Mouse (Mus musculus): Measurements from ENCODE around the gene Sde2. TPM values are rescaled to one million over a fixed set of nuclear protein-coding genes. Genes with fewer than 3 reads are reported as not detected.
"Not testable (repeated sequence)": the region's sequence is repeated elsewhere in the genome, so short reads cannot be mapped to it uniquely, and the experiment has no call there.

The Sde2 gene
- polyA plus RNA-seq, 1 experiment from 2014 or later = 43.3 TPM

- Histone ChIP-seq H3K9me3 (no peaks in the 10 kb centered on the region), H3K27ac (no peak overlapping the region), H3K36me3 (replicated peaks) (no peaks in the 10 kb centered on the region), H3K4me3 (no peak overlapping the region), H3K27me3 (ENCODE audit: poor library complexity, severe bottlenecking) (no peaks in the 10 kb centered on the region), H3K4me1 (peaks cover 26% of the 10 kb centered on the region)
- no peak for DNase-seq (ENCODE audit: extremely low spot score, low spot score)
- WGBS = 78% methylated on average over 2 of the region's 2 CpGs
Measured at GRCm38 (mm10) chr1:180818000-180818399, 32.9 kb upstream of the Sde2 start.

GRCm38 (mm10) chr1:180821101-180821500 is 29.8 kb upstream of the Sde2 start:
- DNase-seq (ENCODE audit: extremely low spot score, low spot score) = no peak
- 87% methylated on average over 6 of the region's 6 CpGs for WGBS
- Histone ChIP-seq H3K27me3 (ENCODE audit: poor library complexity, severe bottlenecking) (no peaks in the 10 kb centered on the region), H3K9me3 (no peaks in the 10 kb centered on the region), H3K36me3 (replicated peaks) (no peaks in the 10 kb centered on the region), H3K4me1 (peaks cover under 1% of the 10 kb centered on the region), H3K27ac (no peak overlapping the region), H3K4me3 (no peak overlapping the region)

GRCm38 (mm10) chr1:180822276-180822675 is 28.7 kb upstream of the Sde2 start:
- Histone ChIP-seq H3K27ac (no peak overlapping the region), H3K9me3 (no peaks in the 10 kb centered on the region), H3K4me3 (no peak overlapping the region), H3K4me1 (no peaks in the 10 kb centered on the region), H3K36me3 (replicated peaks) (no peaks in the 10 kb centered on the region), H3K27me3 (ENCODE audit: poor library complexity, severe bottlenecking) (no peaks in the 10 kb centered on the region)
- DNase-seq (ENCODE audit: extremely low spot score, low spot score) = no peak
- WGBS = 93% methylated on average over 5 of the region's 5 CpGs

- H3K36me3 ChIP-seq (replicated peaks) = no peaks in the 10 kb centered on the region
- no peaks in the 10 kb centered on the region for H3K9me3 ChIP-seq
- no peaks in the 10 kb centered on the region for H3K4me1 ChIP-seq
- no peak overlapping the region for H3K27ac ChIP-seq
- DNase-seq (ENCODE audit: extremely low spot score, low spot score) = no peak
- H3K4me3 ChIP-seq = no peak overlapping the region
- no peaks in the 10 kb centered on the region for H3K27me3 ChIP-seq (ENCODE audit: poor library complexity, severe bottlenecking)
- 86% methylated on average over 3 of the region's 3 CpGs for WGBS
Measured at GRCm38 (mm10) chr1:180823716-180824115, 27.2 kb upstream of the Sde2 start.

- Histone ChIP-seq H3K27me3 (ENCODE audit: poor library complexity, severe bottlenecking) (no peaks in the 10 kb centered on the region), H3K27ac (no peak overlapping the region), H3K4me1 (no peaks in the 10 kb centered on the region), H3K4me3 (no peak overlapping the region), H3K36me3 (replicated peaks) (no peaks in the 10 kb centered on the region), H3K9me3 (no peaks in the 10 kb centered on the region)
- DNase-seq (ENCODE audit: extremely low spot score, low spot score) = no peak
- WGBS = 88% methylated on average over 3 of the region's 3 CpGs
Measured at GRCm38 (mm10) chr1:180824721-180825120, 26.2 kb upstream of the Sde2 start.

GRCm38 (mm10) chr1:180826634-180827033 is 24.3 kb upstream of the Sde2 start:
- H3K36me3 ChIP-seq (replicated peaks) = no peaks in the 10 kb centered on the region
- H3K4me1 ChIP-seq = 0 out of 2 replicates have a peak, but pooled peaks cover 5% of the 10 kb centered on the region
- no peak for DNase-seq (ENCODE audit: extremely low spot score, low spot score)
- WGBS = 91% methylated on average over 4 of the region's 4 CpGs
- no peaks in the 10 kb centered on the region for H3K27me3 ChIP-seq (ENCODE audit: poor library complexity, severe bottlenecking)
- no peaks in the 10 kb centered on the region for H3K9me3 ChIP-seq
- no peak overlapping the region for H3K4me3 ChIP-seq
- H3K27ac ChIP-seq = no peak overlapping the region

- Histone ChIP-seq H3K36me3 (replicated peaks) (no peaks in the 10 kb centered on the region), H3K4me1 (0 out of 2 replicates have a peak, but pooled peaks cover 5% of the 10 kb centered on the region), H3K4me3 (no peak overlapping the region), H3K9me3 (no peaks in the 10 kb centered on the region), H3K27me3 (ENCODE audit: poor library complexity, severe bottlenecking) (no peaks in the 10 kb centered on the region), H3K27ac (no peak overlapping the region)
- 86% methylated on average over 11 of the region's 11 CpGs for WGBS
- DNase-seq (ENCODE audit: extremely low spot score, low spot score) = no peak
Measured at GRCm38 (mm10) chr1:180829775-180830174, 21.2 kb upstream of the Sde2 start.

- DNase-seq (ENCODE audit: extremely low spot score, low spot score) = no peak
- Histone ChIP-seq H3K36me3 (replicated peaks) (no peaks in the 10 kb centered on the region), H3K27me3 (ENCODE audit: poor library complexity, severe bottlenecking) (no peaks in the 10 kb centered on the region), H3K27ac (no peak overlapping the region), H3K4me1 (0 out of 2 replicates have a peak, but pooled peaks cover 5% of the 10 kb centered on the region), H3K9me3 (no peaks in the 10 kb centered on the region), H3K4me3 (no peak overlapping the region)
- 91% methylated on average over 11 of the region's 11 CpGs for WGBS
Measured at GRCm38 (mm10) chr1:180830175-180830574, 20.8 kb upstream of the Sde2 start.

- H3K4me1 ChIP-seq = 0 out of 2 replicates have a peak, but pooled peaks cover 5% of the 10 kb centered on the region
- no peak overlapping the region for H3K27ac ChIP-seq
- no peaks in the 10 kb centered on the region for H3K27me3 ChIP-seq (ENCODE audit: poor library complexity, severe bottlenecking)
- no peak for DNase-seq (ENCODE audit: extremely low spot score, low spot score)
- H3K4me3 ChIP-seq = no peak overlapping the region
- WGBS = 72% methylated on average over 14 of the region's 14 CpGs
- no peaks in the 10 kb centered on the region for H3K9me3 ChIP-seq
- no peaks in the 10 kb centered on the region for H3K36me3 ChIP-seq (replicated peaks)
Measured at GRCm38 (mm10) chr1:180830588-180831346, 20.2 kb upstream of the Sde2 start.

GRCm38 (mm10) chr1:180835273-180836015 is 15.5 kb upstream of the Sde2 start:
- DNase-seq (ENCODE audit: extremely low spot score, low spot score) = no peak
- no peaks in the 10 kb centered on the region for H3K36me3 ChIP-seq (replicated peaks)
- no peaks in the 10 kb centered on the region for H3K4me1 ChIP-seq
- H3K4me3 ChIP-seq = no peak overlapping the region
- H3K9me3 ChIP-seq = no peaks in the 10 kb centered on the region
- no peaks in the 10 kb centered on the region for H3K27me3 ChIP-seq (ENCODE audit: poor library complexity, severe bottlenecking)
- no peak overlapping the region for H3K27ac ChIP-seq
- 89% methylated on average over 10 of the region's 10 CpGs for WGBS

- not testable (repeated sequence) for H3K36me3 ChIP-seq (replicated peaks)
- 92% methylated on average over 8 of the region's 8 CpGs for WGBS
Measured at GRCm38 (mm10) chr1:180836467-180836866, 14.5 kb upstream of the Sde2 start.

GRCm38 (mm10) chr1:180837186-180837585 is 13.7 kb upstream of the Sde2 start:
- Histone ChIP-seq H3K4me3 (no peak overlapping the region), H3K9me3 (no peaks in the 10 kb centered on the region), H3K4me1 (0 out of 2 replicates have a peak, but pooled peaks cover 4% of the 10 kb centered on the region), H3K36me3 (replicated peaks) (no peaks in the 10 kb centered on the region), H3K27ac (no peak overlapping the region), H3K27me3 (ENCODE audit: poor library complexity, severe bottlenecking) (no peaks in the 10 kb centered on the region)
- 92% methylated on average over 5 of the region's 5 CpGs for WGBS
- no peak for DNase-seq (ENCODE audit: extremely low spot score, low spot score)

More at GRCm38 (mm10) chr1:180836467-180836866, 14.5 kb upstream of the Sde2 start:
- H3K4me1 ChIP-seq; H3K4me3 ChIP-seq; H3K27me3 ChIP-seq (ENCODE audit: poor library complexity, severe bottlenecking); DNase-seq (ENCODE audit: extremely low spot score, low spot score); H3K27ac ChIP-seq; H3K9me3 ChIP-seq: not testable (repeated sequence)

- 0 out of 2 replicates have a peak, but pooled peaks cover 4% of the 10 kb centered on the region for H3K4me1 ChIP-seq
- DNase-seq (ENCODE audit: extremely low spot score, low spot score) = no peak
Measured at GRCm38 (mm10) chr1:180838014-180838413, 12.9 kb upstream of the Sde2 start.

More at GRCm38 (mm10) chr1:180838014-180838413, 12.9 kb upstream of the Sde2 start:
- Histone ChIP-seq H3K27me3 (ENCODE audit: poor library complexity, severe bottlenecking) (no peaks in the 10 kb centered on the region), H3K4me3 (no peak overlapping the region), H3K9me3 (no peaks in the 10 kb centered on the region), H3K27ac (no peak overlapping the region), H3K36me3 (replicated peaks) (no peaks in the 10 kb centered on the region)
- 76% methylated on average over 6 of the region's 6 CpGs for WGBS
